In the genomic region with DNA sequence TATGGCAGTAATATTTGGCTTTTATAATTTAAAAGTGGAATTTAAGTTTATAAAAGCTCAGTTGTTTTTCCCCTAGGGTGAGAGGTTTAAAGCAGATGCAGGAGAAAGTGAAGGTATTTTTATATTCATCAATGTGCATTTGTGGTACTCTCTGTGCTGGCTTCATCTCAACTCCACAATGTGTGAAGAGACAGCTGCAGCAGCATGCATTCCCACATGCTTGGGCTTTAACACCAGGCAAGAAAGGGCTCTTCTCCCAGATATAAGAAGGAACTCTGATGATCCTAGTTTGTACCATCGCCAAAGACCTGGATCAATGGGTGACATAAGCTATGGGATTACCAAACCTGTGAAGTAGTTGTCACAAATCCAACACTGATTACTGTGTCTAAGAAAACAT, we compare ENCODE assay signal across 19 mouse cellular contexts.
DNase-seq lines count a peak whose midpoint lies in the region; ATAC-seq and TF ChIP-seq lines count a peak whose summit lies in the region.
"Had no signal": no experiment of that assay in that cellular context is flagged by ENCODE, and none has a peak within 500 bp of the region (broad histone marks: within the 10 kb centered on the region; RNA-seq: fewer than 3 reads in every experiment).

No protein-coding gene starts in this region.

- no peaks in the 10 kb centered on the region for H3K4me1 ChIP-seq in forebrain, postnatal 0 days (ENCODE audit: insufficient read depth)
- no peaks in the 10 kb centered on the region for H3K4me1 ChIP-seq in forebrain, embryonic 11.5 days (replicated peaks; ENCODE audit: control insufficient read depth, insufficient read depth, low read length)
- no peaks in the 10 kb centered on the region for H3K4me1 ChIP-seq in stomach, postnatal 0 days (replicated peaks; ENCODE audit: control insufficient read depth, insufficient read depth)
- H3K4me1 ChIP-seq: embryonic facial prominence, embryonic 10.5 days; heart, embryonic 15.5 days had no signal

- no peak overlapping the region for H3K4me3 ChIP-seq in forebrain, postnatal 0 days (ENCODE audit: low read depth, low read length)
- H3K4me3 ChIP-seq in forebrain, embryonic 11.5 days (ENCODE audit: low read depth, low read length): no peak overlapping the region
- no peak overlapping the region for H3K4me3 ChIP-seq in stomach, postnatal 0 days (ENCODE audit: low read depth, low read length)
- H3K4me3 ChIP-seq: embryonic facial prominence, embryonic 10.5 days; heart, adult 2 months; heart, embryonic 15.5 days had no signal

- no peak for TF ChIP-seq CTCF in forebrain, postnatal 0 days (IDR thresholded peaks at IDR 0.05; ENCODE audit: low read depth)
- TF ChIP-seq CTCF in stomach, postnatal 0 days (IDR thresholded peaks at IDR 0.05; ENCODE audit: low read depth): no peak

- no peak for TF ChIP-seq EP300 in stomach, postnatal 0 days (optimal IDR thresholded peaks at IDR 0.05)

- no peak overlapping the region for H3K4me2 ChIP-seq in forebrain, postnatal 0 days (ENCODE audit: low read depth)
- H3K4me2 ChIP-seq in forebrain, embryonic 11.5 days (ENCODE audit: low read depth, low read length, severe bottlenecking): no peak overlapping the region
- H3K4me2 ChIP-seq in stomach, postnatal 0 days (replicated peaks; ENCODE audit: low read depth): no peak overlapping the region
- H3K4me2 ChIP-seq: heart, embryonic 11.5 days; heart, embryonic 15.5 days; hindbrain, embryonic 14.5 days had no signal

- DNase-seq in forebrain, postnatal 0 days: peak; percentile 30
- DNase-seq in forebrain, embryonic 11.5 days (ENCODE audit: low spot score): no peak
- DNase-seq in layer of hippocampus, adult 8-10 months (ENCODE audit: low spot score in 2 of 2): peak; percentile 4
- no peak for DNase-seq in layer of hippocampus, postnatal 25 days (ENCODE audit: extremely low spot score in 1 of 2, low spot score in 1 of 2)
- DNase-seq in right cerebral cortex, adult 18-20 months: peak; percentile 3
- no peak for DNase-seq in right cerebral cortex, postnatal 14 days
- no peak for DNase-seq in stomach, postnatal 0 days (ENCODE audit: low spot score)
- DNase-seq: adrenal gland, postnatal 14 days; cerebellum, adult 2 months; gastrocnemius, postnatal 14 days; heart, adult 2 months; heart, postnatal 14 days had no signal

- no peaks in the 10 kb centered on the region for H3K27me3 ChIP-seq in forebrain, postnatal 0 days (ENCODE audit: insufficient read depth, low read length)
- no peaks in the 10 kb centered on the region for H3K27me3 ChIP-seq in forebrain, embryonic 11.5 days (ENCODE audit: control insufficient read depth, insufficient read depth, low read length)
- no peaks in the 10 kb centered on the region for H3K27me3 ChIP-seq in stomach, postnatal 0 days (ENCODE audit: control insufficient read depth, insufficient read depth, low read length)
- H3K27me3 ChIP-seq: CH12.LX; heart, embryonic 15.5 days had no signal

- H3K9me3 ChIP-seq in forebrain, postnatal 0 days (ENCODE audit: low read length): no peaks in the 10 kb centered on the region
- H3K9me3 ChIP-seq in forebrain, embryonic 11.5 days (ENCODE audit: control insufficient read depth, low read length): no peaks in the 10 kb centered on the region
- no peaks in the 10 kb centered on the region for H3K9me3 ChIP-seq in stomach, postnatal 0 days (ENCODE audit: control insufficient read depth, low read length)
- H3K9me3 ChIP-seq: embryonic facial prominence, embryonic 10.5 days; heart, embryonic 15.5 days had no signal

- WGBS in forebrain, postnatal 0 days: 80% methylated on average over 1 of the region's 1 CpGs
- 97% methylated on average over 1 of the region's 1 CpGs for WGBS in forebrain, embryonic 11.5 days
- 97% methylated on average over 1 of the region's 1 CpGs for WGBS in stomach, postnatal 0 days

- no peak overlapping the region for H3K27ac ChIP-seq in forebrain, postnatal 0 days (ENCODE audit: low read depth, low read length)
- H3K27ac ChIP-seq in forebrain, embryonic 11.5 days (ENCODE audit: low read depth, low read length): no peak overlapping the region
- H3K27ac ChIP-seq in stomach, postnatal 0 days (replicated peaks): no peak overlapping the region
- H3K27ac ChIP-seq: embryonic facial prominence, embryonic 10.5 days; heart, adult 2 months; heart, embryonic 15.5 days; hindbrain, embryonic 14.5 days had no signal

- no peaks in the 10 kb centered on the region for H3K36me3 ChIP-seq in forebrain, postnatal 0 days (ENCODE audit: insufficient read depth)
- H3K36me3 ChIP-seq in forebrain, embryonic 11.5 days (ENCODE audit: control insufficient read depth, insufficient read depth, low read length): no peaks in the 10 kb centered on the region
- H3K36me3 ChIP-seq in stomach, postnatal 0 days (ENCODE audit: control insufficient read depth, insufficient read depth, low read length): no peaks in the 10 kb centered on the region
- H3K36me3 ChIP-seq: embryonic facial prominence, embryonic 10.5 days; heart, embryonic 15.5 days had no signal

- ATAC-seq in forebrain, postnatal 0 days: peak; percentile 56; the same call in 1 of the 2 replicates
- no peak for ATAC-seq in forebrain, embryonic 11.5 days (replicated peaks; ENCODE audit: low FRiP score)
- no peak for ATAC-seq in stomach, postnatal 0 days (ENCODE audit: low FRiP score, low TSS enrichment)
- ATAC-seq: activated CD4-positive, CD25-positive, alpha-beta regulatory T cell, adult 4 months; Patski had no signal

- H3K9ac ChIP-seq in forebrain, postnatal 0 days: no peak overlapping the region
- no peak overlapping the region for H3K9ac ChIP-seq in forebrain, embryonic 11.5 days (ENCODE audit: low read length)
- H3K9ac ChIP-seq in stomach, postnatal 0 days (ENCODE audit: low read length): no peak overlapping the region
- H3K9ac ChIP-seq: heart, embryonic 15.5 days; hindbrain, embryonic 14.5 days had no signal

Comparison
In these comparisons a context has a peak if more than half of its experiments do, and no peak if none do; other contexts are left out.
1. DNase-seq: peak in forebrain, postnatal 0 days (single experiment), layer of hippocampus, adult 8-10 months (2 of 2) and right cerebral cortex, adult 18-20 months (single experiment); none in forebrain, embryonic 11.5 days (single experiment), layer of hippocampus, postnatal 25 days (0 of 2), right cerebral cortex, postnatal 14 days (single experiment) and stomach, postnatal 0 days (single experiment).